Mouse (Mus musculus): Measurements from ENCODE around the gene Umad1. TPM values are rescaled to one million over a fixed set of nuclear protein-coding genes. Genes with fewer than 3 reads are reported as not detected.

Gene Umad1
- total RNA-seq (2021), result 10 to 100 TPM; 32.3 to 34.7 TPM
- long read RNA-seq, transcript Umad1-204 (4 exons, 2,025 nt), result major isoform, 28 of 50 reads
- long read RNA-seq, transcript Umad1-202 (5 exons, 2,615 nt), result minor isoform, 18 of 50 reads
- long read RNA-seq, partial matches to known transcripts, result 0 of 50 reads
- long read RNA-seq, other reads (novel, unspliced or antisense), result 2 of 50 reads

- DNase-seq (ENCODE audit: low spot score in 2 of 2), result peak; percentile 98 to 99
Observed at GRCm38 (mm10) chr6:8259004-8259666, at the start of gene Umad1, which contains the start of the genes Rpa3 and Gm45062. Gene Umad1, plus strand, starts transcription at chr6:8259288. Gene Rpa3, minus strand, starts transcription at chr6:8259173. Gene Gm45062, plus strand, starts transcription at chr6:8259450.

DNA sequence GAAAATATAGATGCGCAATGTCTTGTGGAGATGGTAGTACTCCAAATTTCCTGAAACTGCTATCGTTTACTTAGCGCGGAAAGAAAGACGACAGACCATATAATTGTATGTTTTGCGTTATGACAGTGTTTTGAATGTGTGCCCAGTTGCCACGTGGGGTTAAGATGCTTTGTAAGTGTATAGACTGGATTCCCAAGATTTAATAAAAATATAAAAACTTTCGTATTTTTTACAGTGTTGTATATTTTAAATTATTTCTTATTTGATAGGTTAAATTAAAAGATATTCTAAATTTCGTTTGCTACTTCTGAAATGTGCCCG lies 49.3 kb upstream of the Umad1 start:
- no peak for DNase-seq (ENCODE audit: low spot score in 2 of 2)

- no peak for DNase-seq (ENCODE audit: low spot score in 2 of 2)
Observed at GRCm38 (mm10) chr6:8210661-8211060, 48.4 kb upstream of the Umad1 start.

- peak; percentile 17 to 59 for DNase-seq (ENCODE audit: low spot score in 2 of 2)
Observed at GRCm38 (mm10) chr6:8227035-8227434, 32.1 kb upstream of the Umad1 start.

GRCm38 (mm10) chr6:8228596-8228995 lies 30.5 kb upstream of the Umad1 start:
- no peak for DNase-seq (ENCODE audit: low spot score in 2 of 2)

DNA sequence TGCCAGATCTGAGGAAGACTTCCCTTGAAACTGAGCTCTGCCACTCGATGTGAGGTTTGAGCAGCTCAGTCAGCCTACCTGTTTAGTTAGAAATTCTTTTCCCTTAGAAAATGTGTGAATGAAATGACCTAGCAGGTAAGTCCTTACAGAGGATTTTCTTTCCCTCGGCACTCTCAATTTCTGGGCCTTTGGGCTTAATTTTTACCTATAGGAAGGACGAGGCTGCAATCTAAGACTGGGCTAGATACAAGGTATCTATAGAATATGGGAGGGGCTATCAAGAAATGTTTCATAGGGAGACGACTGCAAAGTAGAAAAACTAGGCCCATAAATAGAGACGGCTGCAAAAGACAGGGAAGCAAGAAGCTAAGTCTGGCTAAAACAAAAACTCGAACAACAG lies 772 bp upstream of the Umad1 start:
- no peak for DNase-seq (ENCODE audit: low spot score in 2 of 2)

GRCm38 (mm10) chr6:8259667-8260044 lies 568 bp downstream of the Umad1 start:
- DNase-seq (ENCODE audit: low spot score in 2 of 2), result no peak

- DNase-seq (ENCODE audit: low spot score in 2 of 2), result no peak
Observed at GRCm38 (mm10) chr6:8271047-8271446, 12.0 kb downstream of the Umad1 start.

GRCm38 (mm10) chr6:8274387-8275054 lies 15.4 kb downstream of the Umad1 start:
- peak in 1 of 2 experiments; percentile 37 for DNase-seq (ENCODE audit: low spot score in 2 of 2)

DNA sequence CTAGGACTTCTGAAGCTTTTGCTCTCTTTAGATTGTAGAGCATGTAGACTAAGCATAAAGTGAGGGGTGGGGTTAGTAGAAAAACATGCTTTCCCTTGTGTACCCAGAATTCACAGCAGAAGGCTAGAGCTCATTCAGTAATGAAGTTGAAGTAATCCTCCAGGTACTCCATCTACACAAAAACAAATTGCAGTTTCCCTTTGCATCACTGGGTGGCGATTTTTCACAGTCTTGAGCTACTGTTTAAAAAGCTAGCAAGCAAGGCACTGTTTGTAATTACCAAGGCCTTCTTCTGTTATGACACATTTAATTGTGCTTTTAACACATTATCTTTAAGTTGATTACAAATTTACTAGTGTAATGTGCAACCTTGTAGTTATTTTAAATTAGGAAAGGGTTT lies 16.0 kb downstream of the Umad1 start:
- DNase-seq (ENCODE audit: low spot score in 2 of 2), result peak; percentile 50 to 91

DNA sequence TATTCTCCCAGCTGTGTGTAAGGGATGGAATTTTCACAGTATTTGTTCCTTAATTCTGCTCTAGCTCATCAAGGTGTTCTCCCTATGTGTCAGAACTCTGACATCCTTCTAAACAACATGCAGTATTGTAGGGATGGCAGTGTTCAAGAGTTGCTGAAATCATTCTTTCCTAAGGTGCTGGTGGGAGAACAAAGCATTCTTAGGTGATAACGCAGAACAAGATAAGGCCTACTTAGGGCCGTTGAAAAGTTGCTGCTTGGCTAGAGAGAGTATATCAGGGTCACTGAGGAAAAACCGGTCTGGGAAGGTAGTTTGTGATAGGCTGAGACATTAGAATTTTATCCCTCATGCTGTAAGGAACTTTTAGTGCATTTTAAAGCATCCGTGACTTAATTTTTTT lies 17.3 kb downstream of the Umad1 start:
- no peak for DNase-seq (ENCODE audit: low spot score in 2 of 2)

- no peak for DNase-seq (ENCODE audit: low spot score in 2 of 2)
Observed at GRCm38 (mm10) chr6:8278426-8279002, 19.4 kb downstream of the Umad1 start.

DNA sequence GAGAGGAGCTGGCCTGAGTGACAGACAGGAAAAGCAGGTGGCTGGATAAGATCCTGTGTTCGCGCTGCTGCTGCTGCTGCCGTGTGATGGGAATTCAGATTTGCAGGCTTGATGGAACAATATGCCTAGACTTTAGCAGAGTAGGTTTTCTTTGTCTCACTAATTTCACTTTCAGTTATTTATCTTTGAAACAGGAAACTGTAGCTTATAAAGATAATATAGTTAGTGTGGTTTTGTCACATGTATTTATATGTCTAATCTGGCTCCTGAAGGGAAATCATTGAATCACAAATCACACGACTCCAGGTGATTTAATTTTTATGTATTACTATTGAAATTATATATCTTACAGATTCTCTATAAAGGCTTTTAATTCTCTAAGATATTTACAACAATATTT lies 24.2 kb downstream of the Umad1 start:
- DNase-seq (ENCODE audit: low spot score in 2 of 2), result no peak

DNA sequence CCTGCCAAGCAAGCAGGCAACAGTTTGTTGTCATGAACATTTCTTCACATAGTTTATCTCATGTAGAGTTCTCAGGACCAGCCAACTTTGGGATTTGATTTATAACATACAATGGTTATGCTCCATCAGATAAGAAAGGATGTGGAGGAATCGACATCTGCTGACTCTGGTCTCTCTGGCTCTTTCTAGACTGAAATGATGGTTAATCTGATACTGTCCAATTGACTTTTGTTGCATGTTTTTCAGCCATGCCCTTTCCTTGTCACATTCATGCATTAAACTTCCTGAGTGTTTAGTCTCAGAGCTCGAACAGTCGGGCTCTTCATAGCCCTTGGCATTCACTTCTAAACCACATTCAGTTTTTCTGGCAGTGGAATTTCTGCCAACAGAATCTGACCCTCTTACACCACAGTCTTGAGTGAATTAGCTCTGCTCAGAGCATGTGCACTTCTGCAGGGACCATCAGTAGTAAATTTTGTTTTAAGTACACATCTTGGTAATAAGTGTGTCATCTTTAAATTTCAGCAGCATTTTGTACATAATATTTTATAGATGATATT lies 26.4 kb downstream of the Umad1 start:
- no peak for DNase-seq (ENCODE audit: low spot score in 2 of 2)

DNA sequence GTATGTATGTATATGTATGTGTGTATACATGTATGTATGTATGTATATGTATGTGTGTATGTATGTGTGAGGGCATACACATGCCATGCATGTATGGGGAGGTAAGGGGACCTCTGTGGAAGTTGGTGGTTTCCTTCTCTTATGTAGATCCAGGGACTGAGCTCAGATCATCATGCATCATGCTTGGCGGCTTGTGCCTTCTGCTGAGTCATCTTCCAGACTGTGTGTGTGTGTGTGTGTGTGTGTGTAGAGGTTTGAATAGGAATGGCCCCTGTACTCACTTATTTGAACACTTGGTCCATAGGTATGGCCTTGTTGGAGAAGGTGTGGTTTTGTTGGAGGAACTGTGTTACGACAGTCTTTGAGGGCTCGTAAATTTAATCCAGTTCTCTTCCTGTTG lies 27.1 kb downstream of the Umad1 start:
- no peak for DNase-seq (ENCODE audit: low spot score in 2 of 2)

GRCm38 (mm10) chr6:8288755-8289580 lies 29.9 kb downstream of the Umad1 start:
- DNase-seq (ENCODE audit: low spot score in 2 of 2), result no peak

DNA sequence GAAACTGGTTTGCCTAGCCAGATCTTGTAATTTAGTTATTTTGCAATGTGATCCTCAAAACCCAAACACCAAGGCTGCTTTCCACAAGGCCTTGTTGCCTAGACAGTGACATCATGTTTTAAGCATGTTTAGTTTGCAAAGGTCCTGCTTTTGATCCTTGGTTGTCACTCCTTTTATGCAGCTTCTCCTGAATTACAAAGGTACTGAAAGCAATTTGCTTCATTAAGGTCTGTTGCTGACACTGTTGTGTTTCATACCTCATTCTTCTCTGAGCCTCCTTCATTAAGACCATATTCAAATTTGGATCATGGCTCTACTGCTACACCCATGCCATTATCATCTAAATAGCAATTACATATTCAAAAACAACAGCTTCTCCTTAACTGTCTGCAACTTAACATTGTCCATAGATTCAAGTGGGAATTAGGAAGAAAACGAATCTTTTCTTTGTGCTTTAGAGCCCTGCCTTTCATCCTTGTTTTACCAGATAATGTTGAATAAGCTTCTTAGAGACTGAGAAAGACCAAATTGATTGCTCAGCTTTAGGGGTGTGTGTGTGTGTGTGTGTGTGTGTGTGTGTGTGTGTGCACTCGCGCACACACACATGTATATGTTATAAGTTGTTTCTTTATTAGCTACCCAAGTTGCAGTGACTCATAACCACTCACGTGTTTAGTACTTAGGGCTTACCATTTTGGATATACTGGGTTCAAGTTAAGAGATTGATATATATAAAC lies 35.1 kb downstream of the Umad1 start:
- no peak for DNase-seq (ENCODE audit: low spot score in 2 of 2)

- DNase-seq (ENCODE audit: low spot score in 2 of 2), result peak in 1 of 2 experiments; percentile 17
Observed at GRCm38 (mm10) chr6:8299066-8299863, 40.2 kb downstream of the Umad1 start.

Data from layer of hippocampus, adult 18-20 months (tissue).